Mouse (Mus musculus): ENCODE results near the gene Tecpr1.

The Tecpr1 gene

GRCm38 (mm10) chr5:144162813-144163517 lies 60.5 kb downstream of the Tecpr1 start:
- DNase-seq = no peak

- DNase-seq = no peak
Measured at GRCm38 (mm10) chr5:144162080-144162812, 61.2 kb downstream of the Tecpr1 start.

DNA sequence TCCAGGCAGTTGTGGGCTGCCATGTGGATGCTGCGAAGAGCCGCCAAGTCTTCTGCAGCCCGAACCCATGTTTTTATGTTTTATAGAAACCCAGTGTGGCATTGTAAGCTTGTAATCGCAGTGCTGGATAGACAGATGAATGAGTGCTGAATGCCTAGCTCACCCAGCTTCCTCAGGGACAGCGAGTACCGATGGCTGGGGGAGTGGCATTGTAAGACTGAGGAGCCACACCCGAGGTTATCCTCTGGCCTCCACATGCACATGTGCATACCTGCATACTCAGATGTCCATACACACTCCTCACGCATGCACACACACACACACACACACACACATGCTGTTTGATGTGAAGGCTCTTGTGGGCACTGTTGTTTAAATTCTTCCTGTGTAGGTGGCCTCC lies 64.3 kb downstream of the Tecpr1 start:
- no peak for DNase-seq

DNA sequence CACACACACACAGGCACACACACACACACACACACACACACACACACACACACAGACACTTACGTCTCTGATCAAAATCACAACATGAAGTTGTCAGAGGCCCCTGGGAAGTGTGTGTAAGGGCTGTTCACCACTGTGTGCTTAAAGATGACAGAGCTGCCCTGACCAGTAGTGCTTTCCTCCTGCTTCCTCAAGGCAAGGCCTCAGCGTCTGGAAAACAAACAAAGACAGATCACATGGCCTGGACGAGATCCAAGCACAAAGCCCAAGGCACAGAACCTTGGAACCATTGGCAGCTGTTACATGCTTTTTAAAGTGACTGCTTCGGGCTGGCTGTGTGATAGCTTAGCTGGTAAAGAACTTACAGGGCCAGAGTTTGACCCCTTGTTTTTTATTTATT lies 64.8 kb downstream of the Tecpr1 start:
- no peak for DNase-seq

DNA sequence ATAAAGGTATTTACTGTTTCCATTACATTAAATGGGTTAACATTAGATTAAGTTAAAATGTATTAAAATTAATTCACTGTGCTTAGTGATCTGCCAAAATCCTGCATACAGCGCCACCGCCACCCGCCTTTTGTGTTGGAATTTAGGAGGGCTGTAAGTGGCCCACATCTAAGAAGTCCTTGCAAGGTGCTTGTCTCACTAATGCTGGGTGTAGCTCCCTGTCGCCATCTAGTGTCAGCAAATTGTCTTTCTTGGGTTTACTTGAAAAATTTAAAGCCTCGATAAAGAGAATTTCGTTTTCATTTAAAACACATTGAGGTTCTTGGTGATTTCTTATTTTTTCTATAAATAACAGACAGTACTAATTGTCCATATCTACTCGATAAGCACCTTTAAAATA lies 68.9 kb downstream of the Tecpr1 start:
- peak; percentile 24 to 64 for DNase-seq

- no peak for DNase-seq
Measured at GRCm38 (mm10) chr5:144151270-144151669, 72.1 kb downstream of the Tecpr1 start.

- DNase-seq = no peak
Measured at GRCm38 (mm10) chr5:144149530-144149929, 73.9 kb downstream of the Tecpr1 start.

- no peak for DNase-seq
Measured at GRCm38 (mm10) chr5:144146898-144147297, 76.5 kb downstream of the Tecpr1 start.
